Mouse (Mus musculus) kidney, postnatal 25 days (tissue): Measurements from ENCODE around the gene Cic.
A peak's percentile ranks its signal among the peaks of the same experiment; 100 is the strongest.
"Not testable (repeated sequence)": the region's sequence is repeated elsewhere in the genome, so short reads cannot be mapped to it uniquely, and the experiment has no call there.

Experiments used
- DNase-seq, 2 experiments: peaks; one replicate each; pipeline ENCODE4 v3.0.0; 2021; ENCODE audit warnings: mixed read lengths in 2 of 2

Gene Cic

DNA sequence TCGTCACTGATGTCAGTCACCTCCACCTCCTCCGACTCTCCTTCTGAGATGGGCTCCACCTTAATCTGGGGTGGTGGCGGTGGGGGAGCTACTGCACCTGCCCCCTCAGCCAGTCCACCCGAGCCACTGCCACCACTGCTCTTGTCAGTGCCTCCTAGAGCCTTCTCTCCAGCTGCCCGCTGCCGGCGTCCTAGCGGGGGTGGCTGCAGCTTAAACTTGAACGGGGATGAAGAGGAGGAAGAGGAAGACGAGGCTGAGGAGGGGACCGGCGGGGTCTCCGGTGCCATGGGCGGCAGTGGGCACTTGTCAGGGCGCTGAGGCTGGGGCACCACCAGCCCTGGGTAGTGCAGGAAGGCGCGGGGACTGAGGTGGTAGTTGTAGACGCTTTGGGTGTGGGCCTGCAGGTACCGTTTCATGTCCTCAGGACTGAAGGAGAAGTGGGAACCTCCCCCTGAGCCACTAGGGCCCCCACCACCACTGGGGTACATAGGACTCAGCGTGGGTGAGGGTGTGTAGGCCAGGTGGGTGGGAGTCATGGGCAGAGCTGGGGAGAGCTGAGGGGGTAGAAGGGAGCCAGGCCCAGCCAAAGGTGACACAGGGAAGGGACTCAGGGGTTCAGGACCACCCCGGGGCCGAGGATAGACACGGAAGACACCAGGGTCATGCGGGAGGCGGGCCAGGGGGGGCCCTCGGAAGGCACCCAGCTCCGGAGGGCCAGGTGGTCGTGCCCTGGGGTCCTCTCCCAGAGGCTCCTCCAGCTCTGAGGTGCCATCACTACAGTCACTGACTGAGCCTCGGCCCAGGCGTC lies 22.7 kb upstream of the Cic start:
- no peak for DNase-seq

DNA sequence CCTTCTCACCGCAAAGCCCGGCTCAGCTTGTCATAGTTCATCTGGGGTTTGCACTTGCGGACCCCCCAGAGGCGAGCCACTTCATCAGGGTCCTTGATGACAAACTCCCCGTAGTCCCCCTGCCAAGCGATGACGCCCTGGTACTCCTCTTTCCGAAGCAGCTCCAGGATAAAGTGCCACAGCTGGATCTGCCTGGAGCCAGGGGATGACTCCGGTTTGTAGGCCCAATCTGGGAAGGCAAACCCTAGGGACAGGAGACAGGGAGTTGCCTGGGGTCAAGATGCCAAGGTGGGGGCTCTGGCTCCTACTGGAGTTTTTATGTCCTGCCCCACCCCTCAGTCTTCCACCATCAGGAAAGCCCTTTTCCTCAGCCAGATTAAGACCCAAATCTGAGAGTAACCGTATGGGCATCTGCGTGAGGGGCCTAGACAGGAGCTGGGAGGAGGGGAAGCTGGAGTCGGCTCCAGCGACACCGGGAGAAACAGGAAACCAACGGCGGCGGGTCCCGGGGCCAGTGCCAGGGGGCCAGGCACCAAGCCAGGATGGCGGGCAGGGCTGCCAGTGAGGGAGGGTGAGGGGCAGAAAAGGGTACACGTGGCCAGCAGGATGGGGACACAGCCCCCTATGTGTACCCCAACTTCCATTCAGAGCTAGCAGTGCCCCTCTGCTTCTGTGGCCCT lies 21.3 kb upstream of the Cic start:
- DNase-seq: peak; percentile 69 to 78

- DNase-seq: no peak
Measured at GRCm38 (mm10) chr7:25246759-25247137, 20.8 kb upstream of the Cic start.

DNA sequence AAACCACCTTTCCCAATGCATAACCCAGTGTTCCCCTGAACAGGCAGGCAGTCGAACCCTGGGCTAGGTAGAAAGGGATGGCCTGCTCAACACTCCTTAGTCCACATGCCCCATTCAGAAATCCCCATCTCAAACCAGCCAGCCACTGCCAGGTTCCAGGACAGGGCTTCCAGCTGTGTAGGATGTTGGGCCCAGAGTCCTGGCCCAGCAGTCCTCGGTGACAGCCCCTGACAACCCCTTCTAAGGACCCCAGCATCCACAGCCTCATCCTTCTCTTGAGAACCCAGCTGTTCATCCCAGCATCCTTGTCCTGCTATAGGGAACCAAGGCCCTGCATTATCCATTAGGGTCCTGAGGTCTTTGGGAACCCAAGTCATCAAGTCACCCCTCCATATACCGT lies 20.0 kb upstream of the Cic start:
- no peak for DNase-seq

DNA sequence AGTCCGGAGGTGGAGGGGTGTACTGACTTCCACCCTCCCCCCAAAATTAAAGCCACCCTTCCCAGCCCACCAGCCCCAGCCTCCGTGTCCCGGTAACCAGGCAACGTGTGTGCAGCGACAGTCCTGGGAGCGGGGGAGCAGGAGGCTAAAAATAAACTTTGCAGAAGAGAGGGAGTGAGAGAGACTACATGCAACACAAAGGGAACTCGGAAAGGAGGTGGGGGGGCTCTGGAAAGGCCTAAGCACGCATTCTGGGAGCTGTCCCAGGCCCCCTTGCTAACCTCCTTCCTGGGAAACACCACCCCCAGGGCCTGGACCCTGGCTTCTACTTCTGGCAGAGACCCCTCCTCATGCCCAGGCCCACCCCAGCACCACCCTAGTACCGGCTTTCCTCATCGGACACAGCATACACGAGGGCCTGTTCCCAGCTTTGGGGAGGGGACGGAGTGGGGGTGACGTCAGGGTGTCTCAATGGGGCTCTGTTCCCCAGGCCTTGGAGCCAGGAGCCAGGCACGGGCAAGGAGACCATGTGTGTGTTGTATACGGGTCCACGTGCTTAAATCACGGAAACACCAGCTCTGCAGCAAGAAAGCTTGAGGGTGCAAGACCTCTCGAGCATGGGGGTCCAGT lies 19.4 kb upstream of the Cic start:
- DNase-seq: no peak

DNA sequence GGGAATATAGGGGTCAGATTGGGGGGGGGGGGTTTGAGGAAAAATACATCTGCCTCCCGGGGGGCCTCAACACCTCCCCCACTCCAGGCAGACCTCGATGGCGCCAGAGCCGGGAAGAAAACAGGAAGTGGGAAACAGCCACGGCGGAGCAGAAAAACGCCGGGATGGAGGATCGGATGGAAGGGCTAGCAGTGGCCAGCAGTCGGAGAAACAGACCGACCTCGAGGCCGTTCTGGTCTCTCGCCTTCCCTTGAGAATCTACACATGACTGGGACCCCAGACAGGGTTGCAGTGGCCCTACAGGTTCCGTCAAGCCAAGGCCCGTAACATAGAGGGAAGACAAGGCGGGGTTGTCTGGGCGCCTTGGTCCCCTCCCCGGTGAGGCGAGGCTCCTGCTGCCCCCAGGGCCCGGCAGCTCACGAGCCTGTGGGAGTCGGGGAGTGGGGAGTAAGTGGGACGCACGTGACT lies 18.6 kb upstream of the Cic start:
- DNase-seq: peak in 1 of 2 experiments; percentile 45

DNA sequence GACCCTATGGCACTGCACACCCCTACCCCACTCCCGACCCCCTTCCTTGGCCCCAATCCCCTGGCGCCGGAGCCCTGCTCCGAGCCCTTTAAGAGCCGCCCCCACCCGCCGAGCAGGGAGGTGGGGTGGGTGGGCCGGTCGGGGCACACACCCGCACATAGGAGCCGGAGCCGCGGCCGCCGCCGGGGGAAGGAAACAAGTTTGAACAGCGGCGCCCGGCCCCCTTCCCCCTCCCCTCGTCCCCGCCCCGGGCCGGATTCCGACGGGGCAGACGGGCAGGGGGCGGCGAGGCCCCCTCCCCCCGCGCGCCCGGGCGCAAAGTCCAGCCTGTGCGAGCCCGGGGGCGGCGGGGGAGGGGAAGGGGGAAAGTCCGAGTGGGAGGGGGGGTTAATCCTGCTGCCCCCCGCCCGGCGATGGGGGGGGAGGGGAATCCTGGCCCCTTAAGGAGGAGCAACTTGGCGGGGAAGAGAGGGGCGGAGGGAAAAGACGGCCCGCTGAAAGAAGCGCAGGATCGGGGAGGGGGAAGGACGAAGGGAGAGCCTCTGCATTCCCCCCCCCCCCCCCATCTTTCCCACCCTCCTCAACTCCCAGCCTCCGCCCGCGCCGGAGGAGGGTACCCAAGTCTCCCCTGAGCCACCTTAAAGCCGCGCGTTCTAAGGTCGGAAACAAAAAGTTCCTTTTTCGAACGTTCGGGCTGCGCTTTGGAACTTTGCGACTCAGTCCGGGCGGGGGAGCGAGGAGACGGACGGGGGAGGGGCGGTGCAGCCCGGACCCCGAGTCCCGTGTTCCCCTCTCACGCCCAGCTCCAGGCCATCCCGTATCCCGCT lies 18.0 kb upstream of the Cic start:
- peak; percentile 85 to 94 for DNase-seq

DNA sequence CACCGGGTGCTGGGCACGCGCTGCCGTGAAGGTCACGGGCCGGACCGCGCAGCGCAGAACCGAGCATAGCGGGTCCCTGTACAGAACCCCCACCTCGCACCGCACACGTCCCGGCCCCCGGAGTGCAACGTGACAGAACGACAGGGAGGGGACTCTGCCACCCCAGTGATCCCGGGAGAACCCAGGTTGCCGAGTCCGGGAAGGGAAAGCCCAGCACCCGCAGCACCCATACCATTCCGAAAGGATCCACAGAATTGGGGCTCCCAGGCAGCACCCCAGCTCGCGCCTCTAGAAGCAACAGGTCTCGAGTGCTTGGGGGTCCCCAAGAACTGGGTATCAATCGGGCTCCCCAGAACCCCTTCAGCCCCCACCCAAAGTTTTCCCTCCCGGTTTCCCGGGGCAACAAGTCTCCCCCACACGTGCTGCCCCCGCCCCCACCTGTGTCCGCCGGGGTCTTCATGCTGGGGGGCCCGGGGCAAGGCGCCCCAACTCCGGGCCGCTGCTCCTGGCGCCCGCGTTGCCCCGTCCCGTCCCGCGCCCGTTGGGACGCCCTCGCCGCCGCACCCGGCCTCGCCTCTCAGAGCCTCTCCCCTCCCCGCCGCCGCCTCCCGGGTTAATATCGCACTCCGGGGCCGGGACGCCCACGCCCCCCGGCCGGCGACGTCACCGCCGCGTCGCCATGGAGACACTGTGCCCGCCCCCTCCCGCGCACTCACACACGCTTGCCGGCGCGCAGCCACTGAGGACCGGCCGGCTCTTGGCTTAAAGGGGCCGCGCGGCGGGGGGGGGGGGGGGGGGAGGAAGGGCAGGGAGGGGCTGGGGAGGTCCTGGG lies 17.1 kb upstream of the Cic start, which contains the start of gene Erf:
Gene Erf (minus strand): TSS at position 621 of the 832 bp plus-strand sequence.
- DNase-seq: peak; percentile 96 to 97

GRCm38 (mm10) chr7:25251071-25251791 lies 16.3 kb upstream of the Cic start:
- peak; percentile 71 to 80 for DNase-seq

DNA sequence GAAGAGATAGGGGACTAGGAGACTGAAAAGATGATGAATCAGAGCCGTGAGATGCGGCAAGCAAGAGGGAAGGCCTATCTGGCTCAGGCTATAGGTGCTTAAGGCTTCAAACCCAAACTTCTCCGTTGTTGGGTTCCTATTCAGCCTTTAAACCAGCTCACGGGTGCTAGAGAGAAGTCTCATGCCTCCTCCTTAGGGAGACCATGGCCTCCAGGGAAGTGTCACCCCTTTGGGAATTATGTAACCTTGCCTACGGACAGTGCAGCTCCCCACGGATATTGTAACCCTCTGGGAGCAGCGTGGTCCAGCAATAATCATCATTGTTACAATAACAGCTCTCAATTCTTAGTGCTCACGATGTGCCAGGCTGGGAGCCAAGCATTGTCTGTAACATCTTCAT lies 15.7 kb upstream of the Cic start:
- DNase-seq: peak in 1 of 2 experiments; percentile 41

GRCm38 (mm10) chr7:25261896-25262295 lies 5.6 kb upstream of the Cic start:
- no peak for DNase-seq

DNA sequence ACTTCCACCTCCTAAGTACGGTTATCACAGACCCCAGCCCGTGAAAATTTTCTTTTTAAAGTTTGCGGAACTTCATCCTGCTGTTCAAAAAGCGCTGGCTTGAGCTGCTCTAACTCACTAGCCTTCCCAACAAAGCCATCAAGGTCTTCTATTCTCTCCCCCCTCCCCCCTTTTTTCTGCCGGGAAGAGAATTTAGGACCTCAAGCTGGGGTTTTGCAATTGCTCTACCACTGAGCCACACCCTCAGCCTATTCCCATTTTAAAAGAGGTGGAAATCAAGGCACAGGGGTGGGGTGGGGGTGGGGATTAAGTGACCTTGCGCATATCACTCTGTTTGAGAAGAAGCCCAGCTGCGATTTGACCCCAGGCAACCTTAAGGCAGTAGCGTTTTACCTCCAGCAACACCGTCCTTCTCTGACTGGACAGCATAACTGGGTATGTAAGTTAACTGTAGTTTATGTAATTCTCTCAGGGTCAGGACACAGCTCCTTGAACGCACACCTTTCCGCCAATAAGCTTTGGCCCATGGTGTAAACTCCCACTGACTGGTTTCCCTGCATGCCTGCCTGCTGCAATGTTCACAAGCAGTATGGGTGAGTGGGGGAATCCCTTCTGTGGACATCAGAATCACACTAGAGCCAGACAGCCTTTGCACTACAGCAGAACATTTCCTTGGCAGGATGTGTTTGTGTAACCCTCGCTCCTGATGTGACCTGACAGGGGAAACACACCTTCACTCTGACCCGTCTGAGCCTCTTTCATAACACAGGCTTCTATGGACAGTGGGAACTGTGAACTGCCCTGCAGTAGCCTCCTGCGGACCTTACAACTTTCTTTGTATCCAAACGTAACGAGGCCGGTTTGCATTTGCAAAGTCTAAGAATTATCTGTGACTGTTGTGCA lies 3.3 kb upstream of the Cic start:
- DNase-seq: peak in 1 of 2 experiments; percentile 37

DNA sequence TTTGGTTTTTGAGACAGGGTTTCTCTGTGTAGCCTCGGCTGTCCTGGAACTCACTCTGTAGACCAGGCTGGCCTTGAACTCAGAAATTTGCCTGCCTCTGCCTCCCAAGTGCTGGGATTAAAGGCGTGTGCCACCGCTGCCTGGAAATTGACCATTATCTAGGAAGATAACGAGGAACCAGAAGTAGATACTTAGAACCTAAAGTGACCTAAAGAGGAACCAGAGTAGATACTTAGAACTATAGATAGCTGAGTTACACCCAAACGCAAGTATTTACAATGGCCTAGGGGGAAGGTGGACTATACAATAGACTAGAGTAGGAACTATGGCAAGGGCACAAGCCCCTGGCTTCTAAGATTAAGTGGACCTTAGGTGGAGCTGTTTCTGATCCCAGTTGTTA lies 1.8 kb upstream of the Cic start:
- DNase-seq: not testable (repeated sequence)

DNA sequence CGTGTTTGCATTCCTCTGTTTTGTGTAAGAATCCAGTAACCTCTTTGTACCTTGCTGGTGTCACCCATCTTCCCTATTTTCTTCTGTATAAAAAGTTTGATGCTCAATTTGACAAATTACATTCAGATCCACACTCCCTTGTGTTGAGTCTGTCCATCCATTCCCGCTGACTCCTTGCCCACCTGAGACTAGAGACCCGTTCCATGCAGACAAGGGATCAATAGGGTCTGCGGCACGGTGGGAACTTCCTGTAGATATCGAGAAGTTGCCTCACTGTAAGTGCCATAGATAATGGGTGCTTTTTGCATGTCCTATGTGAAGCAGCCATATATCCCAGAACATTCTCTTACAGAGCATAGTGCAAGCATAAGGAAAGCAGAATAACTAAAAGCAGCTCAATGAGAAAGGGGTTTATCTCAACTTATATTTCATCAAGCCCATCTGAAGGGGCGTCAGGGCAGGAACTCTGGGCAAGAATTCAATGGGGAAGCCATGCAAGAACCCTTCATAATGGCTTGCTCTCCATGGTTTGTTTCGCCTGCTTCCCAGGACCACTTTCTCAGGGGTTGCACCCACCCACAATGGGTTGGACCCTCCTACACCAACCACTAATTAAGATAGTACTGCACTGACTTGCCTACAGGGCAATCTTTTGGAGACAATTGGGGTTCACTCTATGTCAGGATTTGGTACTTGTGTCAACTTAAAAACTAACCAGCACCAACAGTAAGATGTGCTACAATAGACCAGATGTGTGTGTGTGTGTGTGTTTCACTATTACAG lies 1.1 kb upstream of the Cic start:
- no peak for DNase-seq

- peak; percentile 99 to 100 for DNase-seq
Measured at GRCm38 (mm10) chr7:25267751-25268463, 403 bp downstream of the Cic start.

- DNase-seq: no peak
Measured at GRCm38 (mm10) chr7:25268588-25268987, 1.1 kb downstream of the Cic start.

- DNase-seq: no peak
Measured at GRCm38 (mm10) chr7:25269029-25269428, 1.5 kb downstream of the Cic start.

DNA sequence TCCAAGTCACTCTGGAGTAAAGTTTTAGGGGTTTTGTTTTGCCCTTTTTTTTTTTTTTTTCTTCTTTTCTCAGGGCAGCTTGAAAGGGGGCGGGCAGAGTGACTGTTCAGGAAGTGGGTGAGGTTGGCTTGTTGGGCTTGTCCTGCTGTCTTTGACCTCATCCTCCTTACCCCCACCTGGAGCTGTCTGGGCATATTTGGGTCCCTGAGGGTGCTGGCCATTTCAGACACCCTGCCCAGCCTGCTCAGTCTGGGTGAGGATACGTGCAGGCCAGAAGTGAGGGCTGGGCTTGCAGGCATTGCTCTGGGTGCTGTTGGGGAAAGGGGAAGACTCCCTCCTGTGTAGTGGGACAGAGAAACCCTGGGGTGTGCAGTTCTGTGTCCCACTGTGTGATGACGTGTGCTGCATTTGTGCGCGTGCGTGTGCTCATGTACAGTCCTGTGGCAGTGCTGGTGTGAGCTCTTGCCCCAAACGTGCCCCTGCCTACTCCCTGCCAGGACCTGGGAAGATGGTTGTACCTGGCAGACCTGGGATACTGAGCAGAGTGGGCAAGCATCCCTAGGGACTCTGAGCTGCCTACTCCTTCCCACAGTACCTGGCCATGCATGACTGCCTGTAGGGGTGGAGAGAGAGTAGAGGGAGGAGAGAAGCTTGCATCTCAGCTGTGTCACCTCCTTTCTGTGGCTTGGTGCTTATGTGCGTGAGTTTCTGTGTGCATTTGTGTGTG lies 2.2 kb downstream of the Cic start:
- no peak for DNase-seq
